Mouse (Mus musculus): ENCODE measurements at regions not wholly inside any gene's neighbourhood (a gene's known extent, or its start where the extent isn't known, plus 50 kb on each side); places are given as distances from the start of the nearest gene placed in this dataset.

GRCm38 (mm10) chr15:27129697-27130096 lies 234.3 kb upstream of the Fbxl7 start:
- no peak for DNase-seq (ENCODE audit: low spot score)

- DNase-seq (ENCODE audit: low spot score) = no peak
Measured at GRCm38 (mm10) chr15:27132761-27133160, 237.4 kb upstream of the Fbxl7 start.

- no peak for DNase-seq (ENCODE audit: low spot score)
Measured at GRCm38 (mm10) chr15:27137580-27137979, 242.2 kb upstream of the Fbxl7 start.

GRCm38 (mm10) chr15:27145860-27146259 lies 250.5 kb upstream of the Fbxl7 start:
- DNase-seq (ENCODE audit: low spot score) = no peak

DNA sequence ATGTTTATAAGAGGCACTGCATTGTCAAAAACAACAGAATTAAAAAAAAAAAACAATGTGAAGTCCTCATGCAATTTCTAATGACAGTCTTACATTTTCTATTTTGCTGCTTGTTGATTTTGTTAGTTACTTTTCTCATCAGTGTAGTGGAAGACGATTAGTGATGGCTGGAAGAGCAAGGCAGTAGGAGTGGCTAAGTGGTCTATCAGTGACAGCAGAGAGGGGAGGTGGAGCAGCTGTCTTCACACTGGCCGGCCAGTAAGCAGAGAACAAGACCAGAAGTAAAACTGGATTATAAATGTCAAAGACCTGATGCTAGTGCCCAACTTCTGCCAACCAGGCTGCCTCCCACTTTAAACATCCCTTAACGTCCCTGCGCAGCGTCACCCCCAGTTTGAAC lies 265.6 kb upstream of the Fbxl7 start:
- DNase-seq (ENCODE audit: low spot score) = no peak

GRCm38 (mm10) chr15:27167484-27167883 lies 272.1 kb upstream of the Fbxl7 start:
- DNase-seq (ENCODE audit: low spot score) = no peak

GRCm38 (mm10) chr15:27169846-27170245 lies 274.5 kb upstream of the Fbxl7 start:
- DNase-seq (ENCODE audit: low spot score) = no peak

DNA sequence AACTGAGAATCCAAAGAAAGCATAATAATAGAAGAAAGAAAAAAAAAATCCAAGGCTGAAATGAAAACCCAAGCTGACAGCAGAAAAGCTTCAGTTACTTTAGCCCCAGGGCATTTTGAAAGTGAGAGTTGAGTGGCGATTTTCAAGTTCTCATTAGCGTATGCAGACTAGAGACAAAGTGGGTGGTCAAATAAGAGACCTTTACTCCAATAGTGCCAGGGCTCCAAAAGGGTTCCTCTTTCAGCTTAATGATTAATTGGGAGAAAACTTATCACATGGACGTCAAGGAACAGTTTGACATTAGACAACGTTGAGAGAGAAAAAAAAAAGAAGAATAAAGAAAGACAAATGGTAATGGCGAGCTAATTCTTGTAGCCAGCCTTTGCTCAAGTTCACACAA lies 278.1 kb upstream of the Fbxl7 start:
- DNase-seq (ENCODE audit: low spot score) = no peak

GRCm38 (mm10) chr15:27178084-27178935 lies 282.9 kb upstream of the Fbxl7 start:
- DNase-seq (ENCODE audit: low spot score) = no peak

- peak; percentile 51 for DNase-seq (ENCODE audit: low spot score)
Measured at GRCm38 (mm10) chr15:27189699-27190098, 276.8 kb upstream of the Ank start.

DNA sequence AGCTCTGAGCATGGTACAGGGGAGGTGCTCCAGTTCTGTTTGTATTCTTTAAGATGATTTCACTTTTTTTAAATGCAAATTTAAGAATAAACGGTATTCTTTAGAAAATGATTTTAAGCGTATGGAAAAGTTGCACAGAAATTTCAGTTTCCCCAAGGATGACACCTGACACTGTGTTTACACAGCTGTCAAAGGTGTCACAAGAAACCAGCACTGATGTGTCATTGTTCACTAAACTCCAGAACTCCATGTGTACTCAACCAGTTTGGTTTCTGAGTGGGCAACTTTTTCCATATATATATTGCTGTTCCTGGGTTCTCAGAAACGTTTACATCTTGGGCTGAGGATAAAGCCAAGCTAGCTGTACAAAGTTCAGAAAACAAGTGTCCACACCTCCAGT lies 265.0 kb upstream of the Ank start:
- no peak for DNase-seq (ENCODE audit: low spot score)

DNA sequence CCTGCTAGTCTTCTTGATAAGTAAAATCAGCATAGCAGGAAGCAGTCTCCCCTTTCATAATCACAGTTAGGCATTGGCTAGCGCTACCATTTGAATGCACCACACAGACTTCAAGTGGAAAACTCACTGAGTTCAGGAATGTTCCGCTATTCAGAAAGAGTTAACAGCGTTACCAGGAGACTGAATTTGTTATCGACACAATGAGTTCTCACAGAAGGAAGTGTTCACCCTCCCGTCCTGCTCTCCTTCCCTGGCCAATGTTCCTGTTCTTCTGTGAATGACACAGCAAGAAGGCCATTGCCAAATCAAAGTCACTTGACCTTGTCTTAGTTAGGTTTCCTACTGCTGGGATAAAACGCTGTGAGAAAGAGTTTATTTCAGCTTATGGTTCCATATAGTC lies 261.6 kb upstream of the Ank start:
- DNase-seq (ENCODE audit: low spot score) = no peak

GRCm38 (mm10) chr15:27207446-27207845 lies 259.0 kb upstream of the Ank start:
- no peak for DNase-seq (ENCODE audit: low spot score)

DNA sequence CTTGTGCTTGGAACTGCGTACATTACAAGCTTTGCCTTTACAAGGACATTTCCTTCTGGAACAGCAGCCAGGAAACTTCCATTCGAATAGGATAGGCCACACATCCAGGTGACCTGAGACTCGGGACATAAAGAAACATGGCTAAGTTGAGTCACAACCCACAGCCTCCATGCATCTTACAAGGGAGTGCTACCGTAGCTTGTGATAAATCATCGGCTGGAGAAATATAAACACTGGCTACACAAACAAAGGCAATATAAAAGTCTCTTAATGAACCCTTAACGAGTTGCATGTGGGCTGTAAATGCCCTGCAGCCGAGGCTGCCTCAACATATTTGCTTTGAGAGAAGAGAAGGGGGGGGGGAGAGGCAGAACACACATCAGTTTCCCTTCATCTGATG lies 250.1 kb upstream of the Ank start:
- DNase-seq (ENCODE audit: low spot score) = no peak

- DNase-seq (ENCODE audit: low spot score) = no peak
Measured at GRCm38 (mm10) chr15:27219126-27219738, 247.2 kb upstream of the Ank start.

DNA sequence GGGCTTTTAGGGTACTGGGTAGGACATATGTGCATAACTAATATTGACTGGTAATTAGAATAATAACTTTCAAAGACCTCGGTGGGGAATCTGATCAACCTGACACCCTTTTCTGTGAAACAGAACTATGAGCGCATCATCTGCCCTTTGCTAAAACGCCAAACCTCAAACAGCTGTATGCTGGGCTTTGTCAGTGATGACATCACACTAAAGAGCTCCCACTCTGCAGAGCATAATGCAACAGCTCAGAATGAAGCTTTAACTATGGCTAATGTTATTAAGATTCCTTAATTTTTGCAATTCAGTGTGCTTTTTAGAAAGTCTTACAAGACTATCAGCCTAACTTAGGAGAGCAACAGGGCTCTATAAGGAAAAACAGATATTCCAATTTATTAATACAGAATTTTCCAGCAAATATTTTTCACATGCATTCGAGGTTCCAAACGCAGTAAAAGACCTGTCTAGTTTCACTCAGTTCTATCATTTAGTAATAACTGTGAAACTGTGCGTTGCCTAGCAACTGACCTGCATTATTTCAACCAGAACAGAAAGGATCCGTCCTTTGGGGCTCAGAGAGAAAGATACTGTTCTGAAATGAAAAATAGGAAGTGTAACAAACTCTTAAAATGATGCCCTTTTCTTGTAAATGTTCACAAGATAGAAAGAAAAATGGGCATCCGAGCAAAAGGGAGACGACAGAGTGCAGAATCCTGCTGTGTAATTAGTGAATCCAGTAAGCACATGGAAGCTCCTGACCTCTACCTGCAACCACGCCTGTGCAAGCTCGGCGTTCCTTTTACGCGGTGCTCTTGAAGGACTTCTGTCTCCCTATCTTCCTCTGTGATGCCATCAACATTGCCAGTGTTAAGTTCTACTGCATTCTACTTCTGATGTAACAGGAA lies 242.6 kb upstream of the Ank start:
- peak; percentile 35 for DNase-seq (ENCODE audit: low spot score)

- peak; percentile 63 for DNase-seq (ENCODE audit: low spot score)
Measured at GRCm38 (mm10) chr15:27224512-27224850, 242.0 kb upstream of the Ank start.

DNA sequence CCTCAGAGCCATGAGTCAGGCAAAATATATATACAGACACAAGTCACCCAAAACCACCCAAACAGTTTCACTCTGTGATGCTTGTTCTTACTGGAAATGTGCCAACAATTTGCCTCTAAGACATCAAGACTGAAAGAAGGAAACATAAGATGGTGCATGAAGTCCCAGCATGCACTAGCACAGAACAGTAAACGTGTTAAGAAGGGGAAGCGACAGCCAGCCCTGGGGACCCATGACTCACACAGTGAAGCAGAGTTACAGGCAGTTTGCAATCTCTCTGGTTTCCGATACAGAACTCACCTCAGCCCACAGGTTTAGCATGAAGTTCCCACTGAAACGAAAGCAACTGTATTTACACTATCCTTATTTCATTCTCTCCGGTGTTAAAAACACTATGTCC lies 233.7 kb upstream of the Ank start:
- no peak for DNase-seq (ENCODE audit: low spot score)

DNA sequence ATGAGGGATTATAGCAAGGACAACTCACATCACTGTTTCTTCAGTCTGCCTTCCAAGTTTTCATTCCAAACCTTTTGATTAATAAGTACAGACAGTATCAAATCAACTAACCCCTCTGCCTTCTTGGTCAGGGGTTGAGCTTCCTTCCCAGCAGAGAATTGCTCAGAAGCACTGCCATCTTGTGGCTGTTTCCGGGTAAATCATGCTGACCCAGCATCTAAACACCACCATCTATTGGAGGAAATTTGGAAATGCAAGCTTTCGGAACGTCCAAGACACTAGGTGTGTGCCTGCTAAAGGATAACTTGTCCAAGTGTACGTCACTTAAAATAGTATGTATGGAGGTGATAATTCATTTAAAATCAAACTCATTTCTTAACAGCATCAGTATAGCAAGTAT lies 231.7 kb upstream of the Ank start:
- DNase-seq (ENCODE audit: low spot score) = peak; percentile 65

- no peak for DNase-seq (ENCODE audit: low spot score)
Measured at GRCm38 (mm10) chr15:27238301-27238700, 228.2 kb upstream of the Ank start.

GRCm38 (mm10) chr15:27246302-27246701 lies 220.2 kb upstream of the Ank start:
- DNase-seq (ENCODE audit: low spot score) = no peak

DNA sequence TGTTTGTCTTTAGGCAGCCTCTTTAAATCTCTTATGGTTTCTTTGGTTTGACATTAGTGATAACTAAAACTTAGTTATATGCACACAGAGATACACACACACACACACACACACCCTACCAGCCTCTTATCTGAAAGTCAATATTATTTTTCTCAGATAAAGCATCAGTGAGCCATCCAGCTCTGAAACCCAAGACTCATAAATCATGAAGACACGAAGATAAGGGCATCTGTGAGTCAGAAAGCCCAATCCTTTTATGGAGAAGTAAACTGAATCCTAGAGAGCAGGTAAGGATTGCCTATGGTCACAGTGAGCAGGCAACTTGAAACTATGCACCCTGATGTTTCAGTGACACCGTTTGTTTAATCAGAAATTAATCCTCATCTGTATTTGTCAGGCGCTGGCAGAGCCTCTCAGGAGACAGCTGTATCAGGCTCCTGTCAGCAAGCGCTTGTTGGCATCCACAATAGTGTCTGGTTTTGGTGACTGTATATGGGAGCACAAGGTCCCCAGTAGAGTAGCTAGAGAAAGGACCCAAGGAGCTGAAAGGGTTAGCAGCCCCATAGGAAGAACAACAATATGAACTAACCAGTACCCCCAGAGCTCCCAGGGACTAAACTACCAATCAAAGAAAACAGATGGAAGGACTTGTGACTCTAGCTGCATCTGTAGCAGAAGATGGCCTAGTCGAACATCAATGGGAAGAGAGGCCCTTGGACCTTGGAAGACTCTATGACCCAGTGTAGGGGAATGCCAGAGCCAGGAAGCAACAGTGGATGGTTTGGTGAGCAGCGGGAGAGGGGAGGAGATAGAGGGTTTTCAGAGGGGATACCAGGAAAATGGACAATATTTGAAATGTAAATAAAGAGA lies 207.3 kb upstream of the Ank start:
- no peak for DNase-seq (ENCODE audit: low spot score)
